Mouse (Mus musculus) thymus, postnatal 14 days (tissue): ENCODE results near the gene Tbx18.

Source experiments
- DNase-seq: peaks from one replicate; pipeline ENCODE4 v3.0.0; 2021

Gene Tbx18

DNA sequence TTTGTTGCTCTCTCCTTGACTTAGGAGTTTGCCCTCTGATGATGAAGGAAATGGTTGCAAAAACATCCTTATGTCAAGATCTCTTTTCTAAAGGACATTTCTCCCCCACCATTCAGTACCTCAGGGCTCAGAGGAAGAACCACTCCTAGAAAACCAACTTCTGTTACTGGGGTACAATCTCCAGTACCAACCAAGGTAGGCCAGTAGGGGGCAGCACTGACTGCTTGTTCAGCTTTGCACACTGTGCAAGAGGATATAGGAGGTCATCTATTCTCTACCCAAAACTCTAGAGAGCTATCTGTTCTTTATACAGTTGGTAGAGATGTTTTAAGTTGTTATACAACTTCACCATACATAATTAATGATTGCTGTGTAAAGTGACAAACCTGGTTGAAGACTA lies 22.9 kb downstream of the Tbx18 start:
- peak; percentile 25 for DNase-seq

DNA sequence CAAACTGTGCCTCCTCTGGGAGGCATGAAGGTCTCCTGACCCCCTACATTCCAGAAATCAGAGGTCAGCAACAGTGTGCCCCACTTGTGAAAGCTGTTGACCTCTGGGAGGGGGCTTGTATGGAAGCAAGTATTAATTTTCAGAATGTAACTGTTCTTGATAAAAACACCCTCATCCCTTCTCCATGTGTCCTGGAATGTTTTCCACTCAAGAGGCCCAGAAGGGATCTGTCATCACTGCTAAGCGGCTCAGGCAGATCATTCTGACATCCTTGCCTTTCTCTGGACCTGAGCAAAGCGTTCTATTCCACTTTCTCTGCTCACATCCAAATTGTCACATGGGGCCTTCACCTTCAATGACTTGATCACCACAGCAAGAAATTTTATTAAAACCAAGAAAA lies 28.8 kb downstream of the Tbx18 start:
- DNase-seq = no peak

- DNase-seq = no peak
Measured at GRCm38 (mm10) chr9:87686981-87687380, 44.1 kb downstream of the Tbx18 start.

DNA sequence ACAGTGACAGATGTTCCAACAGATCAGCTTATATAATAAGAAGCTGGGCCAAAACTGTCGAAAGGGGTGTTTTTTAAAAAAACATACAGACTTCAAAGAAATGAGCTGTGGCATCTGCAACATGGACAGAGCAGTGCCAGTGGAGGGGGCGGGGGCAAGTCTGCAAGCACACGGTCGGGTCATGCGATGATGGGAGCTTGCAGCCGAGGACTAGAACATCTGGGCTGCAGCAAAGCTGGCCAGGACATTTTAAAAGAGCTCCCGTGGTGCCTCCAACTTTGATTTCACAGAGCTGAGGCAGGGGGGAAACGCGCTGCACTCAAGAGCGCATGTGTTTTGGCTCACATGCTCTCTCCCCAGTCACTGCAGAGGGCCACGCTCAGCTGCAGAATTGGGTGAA lies 48.8 kb downstream of the Tbx18 start:
- DNase-seq = no peak
